Mouse (Mus musculus) retina, embryonic 14.5 days (tissue): ENCODE measurements around the gene Prkcb.
A peak's percentile ranks its signal among the peaks of the same experiment; 100 is the strongest.

Experiments used
- DNase-seq: peaks from one replicate; pipeline ENCODE4 v3.0.0-alpha.2; 2015; ENCODE audit warnings: low spot score

The Prkcb gene

GRCm38 (mm10) chr7:122371947-122372346 lies 83.4 kb downstream of the Prkcb start:
- no peak for DNase-seq

DNA sequence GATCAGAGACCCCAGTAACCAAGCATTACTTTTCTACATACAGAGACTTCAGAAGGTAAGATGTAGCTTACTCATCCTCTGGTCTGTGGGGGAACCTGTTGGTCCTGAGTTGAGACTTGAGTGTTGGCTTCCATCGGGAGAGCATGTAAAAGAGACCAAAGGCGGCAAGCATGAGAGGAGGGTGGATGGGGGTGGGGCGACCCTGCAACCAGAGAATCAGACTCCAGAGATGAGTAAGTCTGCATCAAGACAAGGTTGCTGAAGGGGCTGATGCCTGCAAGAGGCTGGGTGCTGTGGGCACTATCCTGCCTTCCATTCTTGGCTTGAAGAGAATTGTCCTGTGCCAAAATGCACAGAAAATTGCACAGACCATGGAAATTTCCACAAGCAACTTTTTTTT lies 83.8 kb downstream of the Prkcb start:
- no peak for DNase-seq

DNA sequence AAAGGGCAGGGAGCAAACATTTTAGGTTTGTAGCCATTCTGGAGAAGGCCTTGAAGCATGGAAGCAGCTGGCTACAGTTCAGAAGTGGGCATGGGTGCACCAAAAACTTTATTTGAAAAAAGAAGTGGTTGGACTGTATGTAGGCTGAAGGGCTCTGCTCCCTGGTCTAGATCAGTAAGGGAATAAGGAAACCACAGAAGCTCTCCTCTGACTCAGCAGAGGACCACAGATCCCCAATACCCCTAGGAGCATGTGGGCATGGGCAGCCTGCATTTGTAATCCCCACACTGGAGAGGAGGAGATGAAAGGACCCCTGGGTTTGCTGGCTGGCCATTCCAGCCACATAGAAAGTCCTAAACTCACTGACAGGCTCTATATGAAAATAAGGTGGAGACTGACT lies 88.3 kb downstream of the Prkcb start:
- no peak for DNase-seq

- no peak for DNase-seq
Observed at GRCm38 (mm10) chr7:122377967-122378366, 89.4 kb downstream of the Prkcb start.

DNA sequence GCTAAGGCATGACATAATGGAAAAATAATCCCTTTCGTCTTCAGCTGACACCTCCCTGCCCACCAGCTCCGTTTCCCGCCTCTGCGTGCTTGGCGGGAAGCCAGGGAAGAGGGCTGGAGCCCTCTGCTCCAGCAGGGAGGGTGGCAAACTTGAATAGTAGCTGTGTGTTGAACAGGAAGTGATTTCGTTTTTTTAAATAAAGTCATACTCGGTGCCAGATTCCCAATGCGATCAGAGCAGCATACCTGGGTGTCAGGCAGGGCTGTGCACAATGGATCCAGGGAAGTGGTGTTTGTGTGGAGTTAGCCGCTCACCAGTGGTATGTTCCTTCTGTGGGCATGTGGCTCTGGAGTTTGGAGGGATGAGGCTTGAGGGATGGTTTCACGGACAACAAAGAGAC lies 89.9 kb downstream of the Prkcb start:
- DNase-seq = no peak

GRCm38 (mm10) chr7:122379292-122379691 lies 90.7 kb downstream of the Prkcb start:
- peak; percentile 17 for DNase-seq

DNA sequence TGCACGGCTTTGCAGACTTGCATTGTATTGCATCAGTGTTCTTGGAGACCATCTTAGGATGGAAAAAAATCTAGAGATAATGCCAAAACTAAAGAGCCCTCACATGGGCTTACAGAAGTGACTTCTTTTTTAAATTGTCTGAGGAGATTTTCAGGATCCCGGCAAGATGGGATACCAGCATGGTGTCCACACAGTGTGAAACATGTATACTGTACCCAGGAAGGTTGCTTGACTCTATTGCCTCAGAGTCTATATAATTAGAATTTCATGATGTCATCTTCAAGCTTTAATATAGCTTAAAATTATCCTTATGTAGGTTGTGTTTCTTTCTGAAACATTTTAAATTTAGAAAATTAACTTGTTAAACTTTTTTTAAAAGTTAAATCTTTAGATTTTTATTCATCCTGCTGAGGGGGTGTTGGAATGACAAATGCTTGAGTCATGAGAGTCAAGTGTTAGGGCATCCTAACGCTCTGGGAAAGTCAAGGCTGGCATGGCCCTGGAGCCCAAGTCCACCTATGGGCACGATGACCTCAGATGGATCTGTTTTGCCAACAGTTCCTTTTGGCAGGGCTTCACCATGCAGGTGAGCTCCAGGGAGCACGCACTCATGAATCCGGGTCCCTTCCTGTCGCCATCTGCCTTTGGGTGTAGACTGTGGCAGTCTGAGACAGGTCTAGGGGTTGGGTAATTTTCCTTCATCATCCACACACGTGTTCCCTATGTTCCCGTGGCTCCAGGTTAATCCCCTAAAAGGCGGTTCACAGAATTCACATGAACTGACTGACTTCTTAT lies 92.0 kb downstream of the Prkcb start:
- DNase-seq = no peak

GRCm38 (mm10) chr7:122381560-122381959 lies 93.0 kb downstream of the Prkcb start:
- DNase-seq = peak; percentile 37

GRCm38 (mm10) chr7:122383260-122383659 lies 94.7 kb downstream of the Prkcb start:
- no peak for DNase-seq

DNA sequence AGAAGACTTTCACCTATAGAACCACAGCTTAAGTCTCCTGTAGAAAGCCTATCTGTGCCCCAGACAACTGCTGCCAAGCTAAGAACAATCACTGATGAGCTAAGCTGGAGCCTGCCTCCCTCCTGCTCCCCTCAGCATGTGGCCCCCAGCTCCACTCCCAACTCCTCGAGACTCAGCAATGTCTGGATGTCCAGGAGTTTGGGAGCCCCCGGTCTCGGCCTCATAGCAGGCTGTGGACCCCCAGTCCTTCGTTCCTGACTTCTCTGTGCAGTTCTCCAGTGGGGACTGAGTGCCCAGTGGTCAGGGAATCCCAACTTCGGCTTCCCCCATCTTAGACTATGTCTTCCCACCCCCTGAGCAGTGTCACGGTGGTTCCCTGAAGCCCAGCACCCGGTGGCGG lies 96.3 kb downstream of the Prkcb start:
- DNase-seq = no peak

DNA sequence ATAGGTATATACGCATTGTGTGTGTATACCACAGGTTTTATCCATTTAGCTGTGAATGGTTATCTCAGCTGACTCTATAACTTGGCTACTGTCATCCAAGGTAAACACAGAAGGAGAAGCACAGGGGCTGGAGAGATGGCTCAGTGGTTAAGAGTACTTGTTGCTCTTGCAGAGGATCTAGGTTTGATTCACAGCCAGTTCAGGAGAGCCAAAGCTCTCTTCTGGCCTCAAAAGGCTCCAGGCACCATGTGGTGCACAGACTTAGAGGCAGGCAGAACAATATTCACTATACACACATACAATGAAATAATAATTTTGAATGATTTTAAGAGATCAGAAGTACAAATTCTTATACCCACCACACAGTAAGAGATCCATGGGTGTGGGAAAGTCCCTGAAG lies 98.0 kb downstream of the Prkcb start:
- no peak for DNase-seq

- DNase-seq = no peak
Observed at GRCm38 (mm10) chr7:122387896-122388295, 99.3 kb downstream of the Prkcb start.

DNA sequence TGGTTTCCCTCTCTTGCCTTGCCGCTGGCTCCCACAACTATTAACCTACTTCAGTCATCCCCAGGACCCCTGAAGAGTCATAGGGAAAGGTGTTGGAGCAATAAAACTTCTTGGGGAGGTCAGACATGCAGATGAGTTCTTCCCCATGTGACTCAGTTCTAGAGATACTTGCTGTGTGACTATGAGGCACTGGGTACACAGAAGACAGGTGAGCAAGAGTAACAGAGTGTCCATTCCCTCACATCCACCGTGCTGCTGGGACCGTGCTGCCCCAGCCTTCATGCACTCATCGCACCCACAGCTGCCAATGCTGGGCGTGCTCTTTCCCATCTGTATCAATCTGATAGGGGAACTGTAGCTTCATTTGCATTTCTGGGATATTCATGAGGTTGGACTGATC lies 100.3 kb downstream of the Prkcb start:
- DNase-seq = no peak

DNA sequence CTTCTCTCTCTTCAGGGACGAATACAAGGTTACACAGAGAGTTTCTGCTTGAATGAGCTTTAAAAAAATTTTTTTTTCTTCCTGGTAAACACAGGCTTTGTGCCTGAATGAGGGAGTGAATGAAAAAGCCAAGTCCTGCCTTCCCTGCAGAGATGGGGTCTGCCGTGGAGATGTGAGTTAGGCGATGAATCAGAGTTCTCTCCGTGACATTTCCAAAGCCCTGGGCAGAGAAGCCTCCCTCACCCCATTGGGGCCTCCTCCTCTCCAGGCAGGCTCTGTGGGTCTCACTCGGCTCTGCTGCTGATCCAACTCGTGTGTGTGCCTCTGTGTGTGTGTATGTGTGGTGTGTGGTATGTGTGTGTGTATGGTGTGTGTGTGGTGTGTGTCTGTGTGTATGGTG lies 101.1 kb downstream of the Prkcb start:
- DNase-seq = peak; percentile 25

- DNase-seq = peak; percentile 15
Observed at GRCm38 (mm10) chr7:122390200-122390599, 101.6 kb downstream of the Prkcb start.

DNA sequence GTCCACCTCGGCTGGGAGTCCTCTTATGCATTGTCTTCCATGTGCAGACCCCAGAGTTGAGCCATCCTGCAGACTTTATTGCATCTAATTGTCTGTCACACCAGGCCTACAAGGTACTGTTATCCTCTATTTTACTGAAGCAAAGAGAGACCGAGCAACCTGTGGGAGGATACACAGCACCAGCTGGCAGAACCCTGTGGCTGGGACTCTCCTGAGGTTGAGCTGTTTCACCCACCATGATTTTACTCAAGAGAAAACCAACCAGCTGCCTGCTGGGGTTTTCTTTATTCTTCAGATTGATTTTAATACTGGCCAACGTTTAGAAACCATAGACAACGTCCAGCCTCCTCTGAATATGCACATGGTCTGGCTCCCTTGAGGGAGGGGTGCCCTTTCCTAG lies 102.1 kb downstream of the Prkcb start:
- DNase-seq = no peak

GRCm38 (mm10) chr7:122391382-122391781 lies 102.8 kb downstream of the Prkcb start:
- no peak for DNase-seq

DNA sequence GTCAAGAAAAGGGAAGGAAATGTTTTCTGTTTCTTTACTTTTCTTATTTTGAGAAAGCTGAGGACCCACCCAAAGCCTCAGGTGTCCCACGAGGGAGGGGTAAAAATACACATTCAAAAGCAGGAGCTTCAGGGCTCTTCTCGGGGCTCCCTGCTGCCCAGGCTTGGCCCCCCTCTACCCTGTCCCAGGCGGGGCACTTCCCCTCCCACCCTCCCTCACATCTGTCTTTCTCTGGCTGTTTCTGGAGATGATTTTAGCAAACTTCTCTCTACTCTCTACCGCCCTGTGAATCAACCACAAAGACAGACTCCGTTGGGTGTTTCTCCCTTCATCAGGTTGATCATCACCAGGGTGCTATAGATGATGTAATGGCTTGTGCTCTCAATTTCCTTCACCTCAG lies 105.4 kb downstream of the Prkcb start:
- no peak for DNase-seq

- no peak for DNase-seq
Observed at GRCm38 (mm10) chr7:122395159-122395975, 106.8 kb downstream of the Prkcb start.

- no peak for DNase-seq
Observed at GRCm38 (mm10) chr7:122395976-122396315, 107.4 kb downstream of the Prkcb start.

DNA sequence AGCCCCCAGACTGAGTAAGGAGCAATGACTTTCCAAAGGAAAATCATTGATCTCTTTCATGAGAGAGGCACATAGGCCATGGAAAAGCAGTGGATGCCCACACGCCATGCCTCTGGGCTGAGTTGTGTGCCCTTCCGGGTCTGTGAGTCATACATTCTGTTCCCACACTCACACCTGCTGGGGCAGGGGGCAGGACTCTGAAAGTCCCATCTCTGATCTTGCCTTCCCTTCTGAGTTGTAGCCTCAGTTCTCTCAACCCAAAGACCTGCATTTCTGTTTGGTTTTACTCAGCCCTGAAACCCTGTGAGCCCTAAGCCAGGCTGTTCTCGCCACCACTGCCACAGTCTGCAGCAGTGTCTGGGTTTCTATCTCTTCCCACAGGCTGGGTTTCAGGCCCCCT lies 109.1 kb downstream of the Prkcb start:
- DNase-seq = no peak

GRCm38 (mm10) chr7:122402041-122402440 lies 113.5 kb downstream of the Prkcb start:
- no peak for DNase-seq

DNA sequence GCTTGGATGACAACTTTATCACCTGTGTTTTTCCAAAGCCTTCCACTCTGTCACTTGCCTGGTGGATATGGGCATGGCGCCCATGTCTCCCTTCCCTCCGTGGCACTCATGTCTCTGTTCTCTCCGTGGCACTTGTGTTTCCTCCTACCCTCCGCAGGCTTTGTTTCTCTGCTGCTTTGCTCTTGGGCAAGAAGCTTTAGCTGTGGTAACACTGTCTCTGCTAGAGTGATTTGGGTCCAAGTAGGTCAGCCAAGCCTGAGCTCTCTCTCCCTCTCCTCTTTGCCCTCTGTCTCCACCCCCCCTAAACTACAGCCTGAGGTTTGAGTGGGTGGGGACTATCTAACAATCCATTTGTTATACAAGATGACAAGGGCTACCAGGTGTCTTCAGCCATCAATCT lies 114.8 kb downstream of the Prkcb start:
- no peak for DNase-seq
